Mouse (Mus musculus) heart, adult 8-10 months (tissue): ENCODE data around the gene Dysf. TPM values are rescaled to one million over a fixed set of nuclear protein-coding genes. Genes with fewer than 3 reads are reported as not detected.

Source experiments
- DNase-seq: peaks from one replicate; pipeline ENCODE4 v3.0.0; 2022; ENCODE audit warnings: low spot score
- total RNA-seq, 4 experiments: library from RNA; stranded (reverse); gene quantifications; 2 replicates each; pipeline ENCODE4 v1.2.4; 2022

The Dysf gene
- total RNA-seq, 4 experiments from 2014 or later = 94.9 to 111 (median 106) TPM

DNA sequence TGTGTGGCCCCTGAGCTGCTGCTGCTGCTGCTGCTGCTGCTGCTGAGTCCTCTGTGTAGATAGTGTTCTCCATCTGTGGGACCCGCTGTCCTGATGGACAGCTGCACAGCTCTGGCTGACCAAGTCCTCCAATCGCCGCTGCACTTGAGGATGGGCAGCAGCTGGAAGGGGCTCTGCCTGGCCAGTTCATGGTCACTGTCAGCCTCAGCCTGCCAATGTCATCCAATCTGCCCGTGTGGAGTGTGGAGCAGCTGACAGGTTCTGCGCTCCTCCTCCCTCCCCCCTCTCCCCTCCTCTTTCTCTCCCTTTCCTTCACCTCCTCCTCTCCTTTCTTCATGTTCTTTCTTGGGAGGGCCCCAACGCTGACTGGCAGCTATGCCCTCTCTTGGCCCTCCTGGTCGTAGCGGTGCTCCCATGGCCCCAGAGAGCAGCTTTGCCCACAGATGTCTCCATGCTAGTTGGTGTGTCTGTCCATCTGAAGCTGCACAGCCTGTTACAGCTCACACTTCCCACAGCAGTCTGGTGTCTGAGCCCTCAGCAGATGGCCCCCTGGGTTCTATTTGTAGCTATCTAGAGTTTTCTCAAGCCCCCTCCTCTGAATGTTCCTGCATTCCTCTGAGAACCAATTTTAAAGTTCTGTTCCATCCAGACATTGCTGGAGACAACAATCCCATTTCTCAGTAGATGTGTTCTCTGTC lies 223.8 kb downstream of the Dysf start:
- DNase-seq = no peak

DNA sequence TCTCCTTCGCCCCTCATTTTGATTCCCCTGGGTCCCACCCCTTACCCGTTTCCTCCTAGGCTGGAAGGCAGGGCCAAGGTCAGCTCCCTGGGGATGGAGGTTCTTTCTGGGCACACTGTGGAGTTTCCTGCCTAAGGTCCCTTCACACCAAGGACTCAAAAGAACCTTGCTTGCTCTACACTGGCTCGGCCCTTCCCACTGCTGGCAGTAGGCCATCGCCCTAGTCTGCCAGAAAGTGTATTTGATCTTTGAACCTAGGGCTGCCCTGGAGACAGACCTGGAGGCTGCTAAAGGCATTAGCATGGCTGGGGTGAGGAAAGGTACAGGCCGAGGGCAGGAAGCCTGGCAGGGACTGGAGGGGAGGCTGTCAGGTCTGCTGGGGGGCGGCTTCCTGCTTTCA lies 225.4 kb downstream of the Dysf start:
- DNase-seq = no peak

DNA sequence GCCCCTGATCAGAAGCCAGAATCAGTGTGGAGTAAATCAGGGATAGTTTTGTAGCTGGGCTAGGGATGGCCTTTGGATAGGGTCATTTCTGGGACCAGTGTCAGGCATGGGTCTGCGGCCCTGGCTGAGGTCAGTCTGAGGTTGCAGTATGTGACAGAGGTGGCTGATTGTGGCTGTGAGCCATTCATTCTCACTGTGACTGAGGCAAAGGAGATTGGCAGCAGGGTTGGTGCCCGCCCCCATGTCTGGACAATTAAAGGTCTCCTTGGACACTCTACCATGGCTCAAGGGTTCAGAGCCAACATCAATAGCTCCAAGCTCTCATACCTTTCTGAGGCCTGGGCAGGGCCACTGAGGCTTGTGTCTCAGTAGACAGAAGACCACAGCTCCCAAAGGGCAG lies 227.0 kb downstream of the Dysf start:
- DNase-seq = no peak

DNA sequence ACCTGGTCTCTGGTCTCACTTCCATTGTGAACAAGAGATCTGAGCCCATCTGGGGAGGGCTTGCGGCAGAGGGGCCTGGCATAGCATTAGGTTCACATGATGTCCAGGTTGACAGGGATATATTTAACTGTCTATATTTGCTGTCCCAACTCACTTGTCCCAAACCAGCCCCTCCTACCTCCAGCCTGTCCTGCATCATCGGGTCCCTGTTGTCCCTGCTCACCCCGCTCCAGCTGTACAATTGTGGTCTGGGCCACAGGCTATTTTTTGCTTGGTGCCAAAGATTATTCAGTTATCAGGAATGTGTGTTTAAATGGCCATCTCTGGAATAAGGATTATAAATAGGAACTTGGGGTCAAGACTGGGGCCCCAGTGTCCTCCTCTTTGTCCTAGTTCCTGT lies 235.0 kb downstream of the Dysf start:
- peak; percentile 71 for DNase-seq

DNA sequence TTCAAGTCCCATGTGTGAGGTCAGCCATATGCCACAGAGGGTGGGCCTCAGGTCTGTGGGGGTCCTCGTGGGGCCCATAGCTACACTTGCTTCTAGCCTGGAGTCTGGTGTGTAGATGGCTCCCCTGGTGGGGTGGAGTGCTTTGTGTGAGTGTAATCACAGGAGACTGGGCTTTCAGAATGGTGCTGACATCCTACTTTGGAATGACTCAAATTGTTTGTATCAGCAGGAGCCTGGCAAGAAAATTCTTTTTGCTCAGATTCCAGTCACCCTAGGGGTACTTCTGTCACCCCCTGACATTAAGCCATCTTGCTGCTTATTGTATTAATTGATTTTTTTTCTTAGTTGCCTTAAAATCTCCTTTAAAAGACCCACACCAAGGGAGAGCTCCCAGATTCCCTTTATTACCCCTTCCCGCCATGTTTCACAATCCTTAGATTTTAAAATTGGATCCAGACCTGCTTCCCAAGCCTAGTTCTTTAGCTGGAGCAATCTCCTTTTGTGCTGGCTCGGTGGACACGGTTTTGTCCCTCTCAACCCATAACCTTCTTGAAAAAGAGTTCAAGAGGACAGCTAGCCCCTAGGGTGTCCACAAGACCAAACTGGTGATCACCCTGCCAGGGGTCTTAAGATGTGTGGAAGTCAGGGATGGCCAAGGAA lies 237.8 kb downstream of the Dysf start:
- no peak for DNase-seq

DNA sequence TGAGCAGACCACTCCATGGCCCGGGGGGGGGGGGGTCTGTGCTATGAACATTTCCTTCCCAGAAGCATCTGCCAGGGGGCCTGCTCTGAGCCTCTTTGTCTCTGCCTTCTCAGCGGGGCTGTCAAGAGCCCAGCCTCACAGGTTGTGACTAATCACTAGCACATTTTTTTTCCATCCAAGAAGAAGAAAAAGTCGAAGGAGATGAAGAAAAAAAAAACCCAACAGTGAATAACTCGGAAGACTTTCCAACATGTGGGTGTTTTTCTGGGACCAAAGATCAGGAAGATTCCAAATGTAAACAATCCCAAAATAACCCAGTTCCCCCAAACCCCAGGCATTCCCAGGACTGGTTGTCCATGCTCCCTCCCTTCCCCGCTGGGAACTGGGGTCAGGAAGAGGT lies 238.6 kb downstream of the Dysf start:
- no peak for DNase-seq

Other genes starting within 250 kb of the Dysf start
- gene Ankrd53, start 245.9 kb upstream of the Dysf start, total RNA-seq = under 1 TPM in 1 of 4 experiments, not detected in 3; 0.22 TPM
- gene Tex261, start 232.8 kb upstream of the Dysf start, total RNA-seq = 100 to 1,000 TPM in 2 of 4 experiments, 10 to 100 TPM in 2; 91.3 to 107 (median 97.8) TPM
- 10 to 100 TPM; 19.9 to 25.3 (median 22.7) TPM for gene Nagk, start 213.6 kb upstream of the Dysf start, total RNA-seq
- 10 to 100 TPM; 42.5 to 48.7 (median 46.1) TPM for gene Paip2b, start 176.8 kb upstream of the Dysf start, total RNA-seq
- gene Zfp638, start 141.5 kb upstream of the Dysf start, total RNA-seq = 10 to 100 TPM; 36.1 to 66.2 (median 52.6) TPM